Mouse (Mus musculus) urinary bladder, postnatal 10 days (tissue): Measurements from ENCODE around the gene Stat3.

Experiments
- DNase-seq: peaks from one replicate; pipeline ENCODE4 v3.0.0; 2022; ENCODE audit warnings: low spot score

Gene Stat3

GRCm38 (mm10) chr11:100963647-100964046 is 24.3 kb upstream of the Stat3 start:
- no peak for DNase-seq

GRCm38 (mm10) chr11:100962371-100962911 is 23.1 kb upstream of the Stat3 start:
- DNase-seq, result no peak

- DNase-seq, result no peak
Measured at GRCm38 (mm10) chr11:100960540-100960939, 21.2 kb upstream of the Stat3 start.

GRCm38 (mm10) chr11:100959826-100960225 is 20.5 kb upstream of the Stat3 start:
- DNase-seq, result no peak

GRCm38 (mm10) chr11:100959464-100959810 is 20.1 kb upstream of the Stat3 start:
- DNase-seq, result no peak

GRCm38 (mm10) chr11:100958613-100959463 is 19.5 kb upstream of the Stat3 start:
- no peak for DNase-seq

GRCm38 (mm10) chr11:100957915-100958469 is 18.7 kb upstream of the Stat3 start:
- no peak for DNase-seq

- peak; percentile 70 for DNase-seq
Measured at GRCm38 (mm10) chr11:100957244-100957643, 17.9 kb upstream of the Stat3 start.

GRCm38 (mm10) chr11:100949540-100949939 is 10.2 kb upstream of the Stat3 start:
- no peak for DNase-seq

- no peak for DNase-seq
Measured at GRCm38 (mm10) chr11:100948317-100948716, 9.0 kb upstream of the Stat3 start.

GRCm38 (mm10) chr11:100947548-100947947 is 8.2 kb upstream of the Stat3 start:
- no peak for DNase-seq

GRCm38 (mm10) chr11:100946862-100947261 is 7.5 kb upstream of the Stat3 start:
- no peak for DNase-seq

GRCm38 (mm10) chr11:100942388-100942787 is 3.0 kb upstream of the Stat3 start:
- no peak for DNase-seq

- no peak for DNase-seq
Measured at GRCm38 (mm10) chr11:100938711-100939511, 429 bp downstream of the Stat3 start.

- DNase-seq, result no peak
Measured at GRCm38 (mm10) chr11:100938112-100938511, 1.2 kb downstream of the Stat3 start.

GRCm38 (mm10) chr11:100937295-100937694 is 2.0 kb downstream of the Stat3 start:
- DNase-seq, result no peak

- DNase-seq, result no peak
Measured at GRCm38 (mm10) chr11:100935373-100936355, 3.7 kb downstream of the Stat3 start.

GRCm38 (mm10) chr11:100931254-100931921 is 8.0 kb downstream of the Stat3 start:
- no peak for DNase-seq

GRCm38 (mm10) chr11:100930611-100931010 is 8.7 kb downstream of the Stat3 start:
- DNase-seq, result no peak

- no peak for DNase-seq
Measured at GRCm38 (mm10) chr11:100927386-100927785, 12.0 kb downstream of the Stat3 start.
